Mouse (Mus musculus) intestine, embryonic 15.5 days (tissue): Measurements from ENCODE around the gene Ptger4. TPM values are rescaled to one million over a fixed set of nuclear protein-coding genes. Genes with fewer than 3 reads are reported as not detected.
A peak's percentile ranks its signal among the peaks of the same experiment; 100 is the strongest.

Experiments used
- ATAC-seq: fragments of 200-750 bp; cut with Nextera tagmentation; 2 replicates; pipeline ENCODE4 v1.8.0; 2017; ENCODE audit warnings: moderate TSS enrichment, moderate library complexity
- H3K27ac ChIP-seq: fragments of 300-500 bp; sonication (generic); 2 replicates; pipeline ENCODE4 v1.5.1; 2015; ENCODE audit warnings: mild to moderate bottlenecking, inconsistent platforms
- H3K27me3 ChIP-seq: fragments of 300-500 bp; sonication (generic); replicated peaks from 2 replicates; pipeline ENCODE4 v1.6.1; 2015; ENCODE audit warnings: inconsistent platforms
- H3K36me3 ChIP-seq: fragments of 300-500 bp; sonication (generic); 2 replicates; pipeline ENCODE4 v1.6.1; 2015; ENCODE audit warnings: inconsistent platforms
- H3K4me1 ChIP-seq: fragments of 300-500 bp; sonication (generic); replicated peaks from 2 replicates; pipeline ENCODE4 v1.6.1; 2015; ENCODE audit warnings: inconsistent platforms
- H3K4me2 ChIP-seq: fragments of 300-500 bp; sonication (generic); replicated peaks from 2 replicates; pipeline ENCODE4 v1.6.1; 2015; ENCODE audit warnings: mild to moderate bottlenecking, inconsistent platforms
- H3K4me3 ChIP-seq: fragments of 300-500 bp; sonication (generic); replicated peaks from 2 replicates; pipeline ENCODE4 v1.5.1; 2015; ENCODE audit warnings: inconsistent platforms
- H3K9ac ChIP-seq: fragments of 300-500 bp; sonication (generic); 2 replicates; pipeline ENCODE4 v1.6.1; 2015; ENCODE audit warnings: inconsistent platforms
- H3K9me3 ChIP-seq: fragments of 300-500 bp; sonication (generic); 2 replicates; pipeline ENCODE4 v1.6.1; 2016; ENCODE audit warnings: inconsistent platforms
- WGBS: fragments of 180-500 bp; shearing (Covaris S2); methylation state at CpG from one replicate; pipeline ENCODE4 v1.1.7; 2015; 5-methylcytosine and 5-hydroxymethylcytosine counted together
- polyA plus RNA-seq: library from polyadenylated mRNA; unstranded; fragments of >200 nt; fragmentation: Nextera tagmentation; extraction: Ambion mirVana; gene quantifications from 2 replicates; pipeline ENCODE4 v1.2.1, GENCODE M21; 2015

Gene Ptger4
- polyA plus RNA-seq = 5.0 and 5.4 TPM in 2 replicates

DNA sequence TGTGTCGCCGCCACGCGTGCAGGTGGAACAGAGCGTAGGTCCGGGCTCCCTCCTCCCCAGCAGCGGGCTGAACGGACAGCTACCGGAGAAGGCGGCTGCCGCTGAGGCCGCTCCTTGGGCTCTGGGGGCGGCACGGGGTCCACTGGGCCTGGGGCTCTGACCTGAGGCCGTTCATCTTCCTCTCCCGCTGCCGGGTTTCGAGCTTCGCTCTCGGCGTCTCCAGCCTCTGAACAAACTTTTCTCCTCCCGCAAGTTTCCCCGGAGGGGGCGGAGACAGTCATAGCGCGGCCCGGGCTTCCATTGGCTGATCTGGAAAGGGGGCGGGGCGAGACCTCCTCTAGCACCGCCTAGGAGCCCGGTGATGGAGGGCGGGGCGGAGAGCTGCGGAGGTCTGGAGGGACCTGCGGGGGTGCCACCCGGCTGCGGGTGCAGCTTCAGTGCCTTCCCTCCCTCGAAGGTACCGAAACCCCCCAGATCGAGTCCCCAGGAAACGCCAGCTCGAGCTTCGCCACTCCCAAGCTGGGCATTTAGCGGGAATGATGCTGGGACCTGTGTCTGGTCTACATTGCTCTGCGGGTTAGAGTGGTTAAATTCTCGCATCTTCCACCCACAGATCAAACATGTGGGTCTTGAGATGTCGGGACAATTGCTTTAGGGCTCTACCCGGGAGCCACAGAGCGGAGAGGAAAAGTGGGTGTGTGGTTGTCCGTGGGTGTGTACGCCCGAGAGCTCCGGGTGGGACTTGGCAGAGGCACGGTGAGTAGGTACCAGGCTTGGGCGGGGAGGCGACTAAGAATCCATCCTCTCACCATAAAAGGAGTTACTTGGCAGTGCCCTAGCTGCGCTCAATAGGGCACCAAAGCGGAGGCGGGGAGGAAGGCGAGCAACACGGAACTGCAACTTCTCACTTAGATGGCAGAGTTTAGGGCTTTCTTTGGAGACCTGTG lies at the start of gene Ptger4:
TSS of gene Ptger4 (minus strand) at position 229 of the 947 bp plus-strand sequence.
- Histone ChIP-seq H3K9ac (peak within 1 kb of the TSS; percentile 62), H3K4me3 (peak within 1 kb of the TSS; percentile 63), H3K4me1 (peaks cover 11% of the 10 kb centered on the region; the same call in 1 of the 2 replicates), H3K27me3 (0 out of 2 replicates have a peak, but pooled peaks cover 8% of the 10 kb centered on the region), H3K36me3 (no peaks in the 10 kb centered on the region), H3K27ac (no peak within 1 kb of the TSS), H3K9me3 (no peaks in the 10 kb centered on the region), H3K4me2 (peak within 1 kb of the TSS; percentile 99)
- WGBS = under 1% methylated on average over 61 of the region's 61 CpGs
- peak; percentile 97 for ATAC-seq

DNA sequence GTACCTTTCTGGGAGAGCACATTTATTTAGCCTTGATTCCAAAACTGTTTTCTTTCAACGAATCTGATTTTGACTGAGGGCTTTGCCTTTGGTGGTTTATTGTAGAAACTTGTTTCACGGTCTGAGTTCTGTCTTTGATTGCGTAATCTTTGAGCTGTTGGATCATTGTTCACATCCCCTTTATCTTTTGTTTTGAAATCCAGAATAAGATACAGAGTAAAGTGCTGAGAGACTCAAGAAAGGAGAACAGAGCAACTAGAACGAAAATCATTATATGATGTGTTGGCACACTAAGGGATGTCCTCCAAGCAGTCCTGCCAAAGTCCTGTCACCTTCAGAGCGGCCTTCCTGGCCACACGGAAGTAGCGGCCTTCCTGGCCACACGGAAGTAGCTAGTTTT lies 44.4 kb upstream of the Ptger4 start:
- WGBS = 85% methylated on average over 8 of the region's 8 CpGs
- H3K27me3 ChIP-seq = no peaks in the 10 kb centered on the region
- no peak overlapping the region for H3K27ac ChIP-seq
- H3K9ac ChIP-seq = no peak overlapping the region
- no peak overlapping the region for H3K4me2 ChIP-seq
- H3K4me3 ChIP-seq = no peak overlapping the region
- ATAC-seq = no peak
- H3K9me3 ChIP-seq = no peaks in the 10 kb centered on the region
- H3K36me3 ChIP-seq = no peaks in the 10 kb centered on the region
- no peaks in the 10 kb centered on the region for H3K4me1 ChIP-seq

- Histone ChIP-seq H3K4me2 (no peak overlapping the region), H3K27me3 (no peaks in the 10 kb centered on the region), H3K36me3 (no peaks in the 10 kb centered on the region), H3K27ac (no peak overlapping the region), H3K4me3 (no peak overlapping the region), H3K9me3 (no peaks in the 10 kb centered on the region), H3K4me1 (no peaks in the 10 kb centered on the region), H3K9ac (no peak overlapping the region)
- no peak for ATAC-seq
- 81% methylated on average over 5 of the region's 5 CpGs for WGBS
Observed at GRCm38 (mm10) chr15:5287072-5287471, 43.1 kb upstream of the Ptger4 start.

DNA sequence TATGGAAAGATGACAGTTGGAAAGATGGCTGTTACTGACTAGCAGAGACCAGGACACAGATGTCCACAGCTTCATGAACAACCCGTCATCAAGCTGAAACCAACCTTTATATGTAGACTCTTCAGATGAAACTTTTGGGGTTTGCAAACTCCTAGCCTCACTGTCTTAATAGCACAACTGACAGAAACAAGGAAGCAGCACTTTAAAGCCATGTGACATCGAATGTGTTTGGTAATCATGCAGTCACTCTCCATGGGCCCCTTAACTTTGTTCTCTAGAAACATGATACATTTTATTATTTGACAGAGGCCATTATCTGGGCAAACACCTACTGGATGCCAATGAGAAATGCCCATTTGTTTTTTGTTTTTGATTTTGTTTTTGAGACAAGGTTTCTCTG lies 37.3 kb upstream of the Ptger4 start:
- WGBS = 93% methylated on average over 2 of the region's 2 CpGs
- H3K27me3 ChIP-seq = no peaks in the 10 kb centered on the region
- ATAC-seq = no peak

DNA sequence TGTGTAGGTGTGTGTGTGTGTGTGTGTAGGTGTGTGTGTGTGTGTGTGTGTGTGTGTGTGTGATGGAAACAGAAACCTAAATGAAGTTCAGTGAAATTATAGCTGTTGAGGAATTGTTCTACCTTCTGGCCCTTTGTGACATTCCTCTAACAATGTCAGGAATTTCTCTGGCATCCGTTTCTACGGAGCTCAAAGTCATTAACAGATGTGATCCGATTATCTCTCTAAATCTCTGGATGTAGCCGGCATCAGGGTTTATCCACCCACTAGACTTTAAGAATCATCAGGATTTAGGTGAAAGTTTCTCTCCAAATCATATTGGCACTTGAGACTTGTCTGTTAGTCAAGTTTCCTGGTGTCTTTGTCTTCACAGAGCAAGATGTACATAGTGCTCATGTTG lies 35.8 kb upstream of the Ptger4 start:
- no peaks in the 10 kb centered on the region for H3K36me3 ChIP-seq
- WGBS = 49% methylated on average over 4 of the region's 4 CpGs
- H3K4me3 ChIP-seq = no peak overlapping the region
- no peak overlapping the region for H3K27ac ChIP-seq
- ATAC-seq = no peak
- H3K4me2 ChIP-seq = no peak overlapping the region
- no peaks in the 10 kb centered on the region for H3K27me3 ChIP-seq
- no peaks in the 10 kb centered on the region for H3K9me3 ChIP-seq
- H3K9ac ChIP-seq = no peak overlapping the region
- no peaks in the 10 kb centered on the region for H3K4me1 ChIP-seq

More for the DNA sequence above, 37.3 kb upstream of the Ptger4 start:
- no peak overlapping the region for H3K4me3 ChIP-seq
- H3K27ac ChIP-seq = no peak overlapping the region
- H3K4me1 ChIP-seq = no peaks in the 10 kb centered on the region
- no peaks in the 10 kb centered on the region for H3K36me3 ChIP-seq
- H3K9ac ChIP-seq = no peak overlapping the region
- H3K9me3 ChIP-seq = no peaks in the 10 kb centered on the region
- H3K4me2 ChIP-seq = no peak overlapping the region

DNA sequence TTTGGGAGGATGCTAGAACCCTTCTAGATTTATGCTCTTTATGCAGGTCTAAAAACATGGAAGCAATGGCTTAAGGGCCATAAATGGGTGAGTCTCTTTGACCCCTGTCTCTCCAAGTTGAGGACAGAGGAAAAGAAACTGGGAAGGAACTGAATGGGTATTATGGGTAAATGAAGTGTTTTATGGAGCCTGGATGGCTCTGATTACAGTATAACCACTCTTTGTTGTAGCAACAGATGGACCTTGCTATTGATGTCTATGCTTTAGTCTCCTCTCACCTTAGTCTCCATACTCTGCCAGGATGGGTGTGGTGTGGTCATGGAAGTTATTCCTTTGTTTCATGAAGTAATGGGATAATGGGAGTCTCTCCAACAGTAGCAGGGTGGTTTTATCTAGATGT lies 34.5 kb upstream of the Ptger4 start:
- ATAC-seq = no peak
- H3K27me3 ChIP-seq = no peaks in the 10 kb centered on the region
- no peaks in the 10 kb centered on the region for H3K9me3 ChIP-seq
- H3K27ac ChIP-seq = no peak overlapping the region
- no peak overlapping the region for H3K4me2 ChIP-seq
- no peaks in the 10 kb centered on the region for H3K36me3 ChIP-seq
- no peak overlapping the region for H3K9ac ChIP-seq
- H3K4me3 ChIP-seq = no peak overlapping the region
- H3K4me1 ChIP-seq = no peaks in the 10 kb centered on the region

- no peak overlapping the region for H3K9ac ChIP-seq
- H3K27me3 ChIP-seq = no peaks in the 10 kb centered on the region
- no peak for ATAC-seq
- no peaks in the 10 kb centered on the region for H3K4me1 ChIP-seq
- no peak overlapping the region for H3K4me3 ChIP-seq
- no peak overlapping the region for H3K4me2 ChIP-seq
- no peaks in the 10 kb centered on the region for H3K9me3 ChIP-seq
- H3K36me3 ChIP-seq = no peaks in the 10 kb centered on the region
- 86% methylated on average over 1 of the region's 1 CpGs for WGBS
- no peak overlapping the region for H3K27ac ChIP-seq
Observed at GRCm38 (mm10) chr15:5273981-5274380, 30.0 kb upstream of the Ptger4 start.

DNA sequence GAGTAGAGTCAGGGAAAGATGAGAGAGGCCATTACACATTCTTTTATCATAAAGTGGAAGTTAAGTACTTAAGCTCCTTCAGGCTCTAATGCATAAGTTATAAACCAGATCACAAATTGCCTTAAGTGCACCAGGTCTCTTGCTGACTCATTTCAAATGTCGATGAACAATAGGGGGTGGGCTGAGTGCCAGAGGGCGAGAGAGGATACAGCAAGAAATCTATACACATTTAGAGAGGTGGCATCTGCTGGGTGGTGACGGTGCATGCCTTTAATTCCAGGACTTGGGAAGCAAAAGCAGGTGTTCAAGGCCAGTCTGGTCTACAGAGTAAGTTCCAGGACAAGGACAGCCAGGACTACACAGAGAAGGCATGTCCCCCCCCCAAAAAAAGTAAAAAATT lies 22.1 kb upstream of the Ptger4 start:
- Histone ChIP-seq H3K4me1 (no peaks in the 10 kb centered on the region), H3K4me2 (no peak overlapping the region), H3K36me3 (no peaks in the 10 kb centered on the region), H3K27ac (no peak overlapping the region), H3K27me3 (no peaks in the 10 kb centered on the region), H3K9me3 (no peaks in the 10 kb centered on the region), H3K4me3 (no peak overlapping the region), H3K9ac (no peak overlapping the region)
- WGBS = 73% methylated on average over 3 of the region's 3 CpGs
- ATAC-seq = no peak

DNA sequence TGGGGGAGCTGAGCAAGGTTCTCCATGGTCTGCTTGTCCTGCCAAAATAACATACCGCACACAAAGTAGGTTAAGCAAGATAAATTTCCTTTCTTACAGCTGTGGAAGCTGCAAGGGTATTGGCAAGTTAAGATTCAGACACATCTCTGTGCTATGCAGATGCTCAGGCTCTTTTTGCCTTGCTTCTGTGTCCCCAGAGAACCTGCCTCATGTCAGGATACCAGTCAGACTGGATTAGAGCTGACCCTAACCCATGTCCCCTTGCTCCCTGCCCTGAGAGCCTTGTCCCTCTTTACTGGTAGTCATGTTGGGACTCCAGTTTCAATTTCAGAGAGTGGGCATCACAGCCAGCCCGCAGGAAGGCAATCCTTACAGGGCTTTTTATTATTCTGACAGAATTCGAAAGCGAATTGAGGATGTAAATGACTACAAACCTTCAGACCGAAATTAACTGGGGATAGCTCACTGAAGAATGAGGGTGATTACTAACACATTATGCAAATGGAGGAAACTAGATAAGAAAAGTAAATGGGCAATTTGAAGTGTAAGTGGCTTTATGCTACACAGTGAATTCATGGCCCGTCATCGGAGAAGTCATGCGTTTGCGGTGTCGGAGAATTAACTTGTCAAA lies 19.0 kb upstream of the Ptger4 start:
- 77% methylated on average over 10 of the region's 10 CpGs for WGBS
- Histone ChIP-seq H3K4me1 (no peaks in the 10 kb centered on the region), H3K36me3 (no peaks in the 10 kb centered on the region), H3K9ac (no peak overlapping the region), H3K27me3 (no peaks in the 10 kb centered on the region), H3K4me2 (no peak overlapping the region), H3K4me3 (no peak overlapping the region), H3K27ac (no peak overlapping the region), H3K9me3 (no peaks in the 10 kb centered on the region)
- ATAC-seq = no peak

GRCm38 (mm10) chr15:5262095-5262667 lies 18.2 kb upstream of the Ptger4 start:
- 90% methylated on average over 13 of the region's 13 CpGs for WGBS
- ATAC-seq = no peak
- Histone ChIP-seq H3K36me3 (no peaks in the 10 kb centered on the region), H3K9ac (no peak overlapping the region), H3K27me3 (no peaks in the 10 kb centered on the region), H3K27ac (no peak overlapping the region), H3K9me3 (no peaks in the 10 kb centered on the region), H3K4me1 (no peaks in the 10 kb centered on the region), H3K4me3 (no peak overlapping the region), H3K4me2 (no peak overlapping the region)

DNA sequence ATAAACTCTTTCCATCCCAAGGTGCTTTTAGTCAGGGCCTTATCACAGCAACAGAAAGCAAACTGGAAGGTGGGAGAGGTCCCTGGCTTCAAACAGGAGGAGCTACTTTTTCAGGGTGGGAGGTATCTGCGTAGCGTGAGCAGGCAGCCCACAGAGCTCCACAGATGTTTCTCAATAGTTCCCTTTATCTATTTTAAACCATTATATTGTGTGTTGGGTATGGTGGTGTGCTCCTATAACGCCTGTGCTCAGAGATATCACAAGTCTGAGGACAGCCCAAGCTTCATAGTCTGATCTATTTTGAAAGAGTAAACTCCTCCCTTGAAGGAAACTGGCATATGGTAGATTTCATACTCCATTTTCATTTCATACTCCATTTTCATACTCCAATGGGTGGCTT lies 17.0 kb upstream of the Ptger4 start:
- Histone ChIP-seq H3K4me3 (no peak overlapping the region), H3K4me2 (no peak overlapping the region), H3K27ac (no peak overlapping the region), H3K36me3 (no peaks in the 10 kb centered on the region), H3K27me3 (no peaks in the 10 kb centered on the region), H3K9ac (no peak overlapping the region), H3K4me1 (no peaks in the 10 kb centered on the region), H3K9me3 (no peaks in the 10 kb centered on the region)
- 0 out of 2 replicates have a peak, but pooled peaks have one; percentile 25 for ATAC-seq
- WGBS = 79% methylated on average over 3 of the region's 3 CpGs

GRCm38 (mm10) chr15:5260183-5260582 lies 16.2 kb upstream of the Ptger4 start:
- 56% methylated on average over 5 of the region's 5 CpGs for WGBS
- Histone ChIP-seq H3K4me1 (no peaks in the 10 kb centered on the region), H3K4me3 (no peak overlapping the region), H3K9me3 (no peaks in the 10 kb centered on the region), H3K9ac (no peak overlapping the region), H3K27ac (no peak overlapping the region), H3K27me3 (no peaks in the 10 kb centered on the region), H3K4me2 (no peak overlapping the region), H3K36me3 (no peaks in the 10 kb centered on the region)
- peak; percentile 82 for ATAC-seq
